Mouse (Mus musculus): ENCODE measurements at regions not wholly inside any gene's neighbourhood (a gene's known extent, or its start where the extent isn't known, plus 50 kb on each side); places are given as distances from the start of the nearest gene placed in this dataset.

- DNase-seq (ENCODE audit: low read depth, low spot score): no peak
Observed at GRCm38 (mm10) chr8:126688014-126688413, 94.2 kb upstream of the Irf2bp2 start.

GRCm38 (mm10) chr8:126686827-126687226, 93.0 kb upstream of the Irf2bp2 start:
- no peak for DNase-seq (ENCODE audit: low read depth, low spot score)

GRCm38 (mm10) chr8:126685365-126685764, 91.6 kb upstream of the Irf2bp2 start:
- no peak for DNase-seq (ENCODE audit: low read depth, low spot score)

- no peak for DNase-seq (ENCODE audit: low read depth, low spot score)
Observed at GRCm38 (mm10) chr8:126683950-126684349, 90.2 kb upstream of the Irf2bp2 start.

GRCm38 (mm10) chr8:126683555-126683947, 89.8 kb upstream of the Irf2bp2 start:
- no peak for DNase-seq (ENCODE audit: low read depth, low spot score)

GRCm38 (mm10) chr8:126682817-126683554, 89.2 kb upstream of the Irf2bp2 start:
- DNase-seq (ENCODE audit: low read depth, low spot score): no peak

GRCm38 (mm10) chr8:126681948-126682651, 88.3 kb upstream of the Irf2bp2 start:
- no peak for DNase-seq (ENCODE audit: low read depth, low spot score)

- DNase-seq (ENCODE audit: low read depth, low spot score): no peak
Observed at GRCm38 (mm10) chr8:126678004-126678751, 84.4 kb upstream of the Irf2bp2 start.

GRCm38 (mm10) chr8:126675153-126675552, 81.4 kb upstream of the Irf2bp2 start:
- DNase-seq (ENCODE audit: low read depth, low spot score): no peak

- no peak for DNase-seq (ENCODE audit: low read depth, low spot score)
Observed at GRCm38 (mm10) chr8:126673038-126673740, 79.4 kb upstream of the Irf2bp2 start.

GRCm38 (mm10) chr8:126671594-126671993, 77.8 kb upstream of the Irf2bp2 start:
- no peak for DNase-seq (ENCODE audit: low read depth, low spot score)

- no peak for DNase-seq (ENCODE audit: low read depth, low spot score)
Observed at GRCm38 (mm10) chr8:126669919-126670318, 76.1 kb upstream of the Irf2bp2 start.

GRCm38 (mm10) chr8:126669154-126669553, 75.4 kb upstream of the Irf2bp2 start:
- no peak for DNase-seq (ENCODE audit: low read depth, low spot score)

- DNase-seq (ENCODE audit: low read depth, low spot score): no peak
Observed at GRCm38 (mm10) chr8:126668657-126669025, 74.9 kb upstream of the Irf2bp2 start.

GRCm38 (mm10) chr8:126667721-126668656, 74.2 kb upstream of the Irf2bp2 start:
- no peak for DNase-seq (ENCODE audit: low read depth, low spot score)

- DNase-seq (ENCODE audit: low read depth, low spot score): no peak
Observed at GRCm38 (mm10) chr8:126667086-126667720, 73.4 kb upstream of the Irf2bp2 start.

- DNase-seq (ENCODE audit: low read depth, low spot score): peak; percentile 93
Observed at GRCm38 (mm10) chr8:126666327-126667085, 72.7 kb upstream of the Irf2bp2 start.

GRCm38 (mm10) chr8:126665581-126666241, 71.9 kb upstream of the Irf2bp2 start:
- no peak for DNase-seq (ENCODE audit: low read depth, low spot score)

- no peak for DNase-seq (ENCODE audit: low read depth, low spot score)
Observed at GRCm38 (mm10) chr8:126664891-126665290, 71.1 kb upstream of the Irf2bp2 start.

All from embryo, embryonic 11.5 days (tissue).